Mouse (Mus musculus): ENCODE data around the gene Tspyl2.
"Not testable (repeated sequence)": the region's sequence is repeated elsewhere in the genome, so short reads cannot be mapped to it uniquely, and the experiment has no call there.

Gene Tspyl2

GRCm38 (mm10) chrX:152342358-152342901 is at the start of gene Tspyl2:
TSS of gene Tspyl2 (minus strand) at chrX:152342425.
- peak; percentile 100 for DNase-seq

GRCm38 (mm10) chrX:152368397-152369273 is 26.4 kb upstream of the Tspyl2 start, which contains the start of gene Gpr173:
TSS of gene Gpr173 (minus strand) at chrX:152368704.
- peak; percentile 96 for DNase-seq

- DNase-seq = no peak
These were observed 25.8 kb upstream of the Tspyl2 start for GRCm38 (mm10) chrX:152368054-152368396.

GRCm38 (mm10) chrX:152366418-152366817 is 24.2 kb upstream of the Tspyl2 start:
- no peak for DNase-seq

- peak; percentile 91 for DNase-seq
These were observed 10.4 kb upstream of the Tspyl2 start for GRCm38 (mm10) chrX:152352553-152353153.

- DNase-seq = no peak
These were observed 4.8 kb upstream of the Tspyl2 start for GRCm38 (mm10) chrX:152347041-152347440.

- no peak for DNase-seq
These were observed 4.4 kb upstream of the Tspyl2 start for GRCm38 (mm10) chrX:152346587-152346986.

- DNase-seq = no peak
These were observed 678 bp upstream of the Tspyl2 start for GRCm38 (mm10) chrX:152342903-152343302.

- DNase-seq = peak; percentile 89
These were observed 729 bp downstream of the Tspyl2 start for GRCm38 (mm10) chrX:152341496-152341895.

- DNase-seq = peak; percentile 100
These were observed 5.5 kb downstream of the Tspyl2 start for GRCm38 (mm10) chrX:152336546-152337332.

- peak; percentile 85 for DNase-seq
These were observed 6.1 kb downstream of the Tspyl2 start for GRCm38 (mm10) chrX:152336123-152336522.

- DNase-seq = not testable (repeated sequence)
These were observed 12.8 kb downstream of the Tspyl2 start for GRCm38 (mm10) chrX:152329400-152329799.

- no peak for DNase-seq
These were observed 14.6 kb downstream of the Tspyl2 start for GRCm38 (mm10) chrX:152327689-152328052.

- peak; percentile 99 for DNase-seq
These were observed 15.1 kb downstream of the Tspyl2 start, which contains the start of gene Kantr for GRCm38 (mm10) chrX:152326996-152327688. TSS of gene Kantr (minus strand) at chrX:152327495.

- no peak for DNase-seq
These were observed 18.6 kb downstream of the Tspyl2 start for GRCm38 (mm10) chrX:152323584-152323983.

- DNase-seq = no peak
These were observed 19.4 kb downstream of the Tspyl2 start for GRCm38 (mm10) chrX:152322776-152323175.

GRCm38 (mm10) chrX:152320535-152320934 is 21.7 kb downstream of the Tspyl2 start:
- no peak for DNase-seq

GRCm38 (mm10) chrX:152307942-152308341 is 34.3 kb downstream of the Tspyl2 start:
- no peak for DNase-seq

- DNase-seq = no peak
These were observed 34.9 kb downstream of the Tspyl2 start for GRCm38 (mm10) chrX:152307371-152307770.

GRCm38 (mm10) chrX:152306224-152306623 is 36.0 kb downstream of the Tspyl2 start:
- DNase-seq = no peak

- not testable (repeated sequence) for DNase-seq
These were observed 55.2 kb downstream of the Tspyl2 start for GRCm38 (mm10) chrX:152287026-152287425.
